Mouse (Mus musculus): Measurements from ENCODE around the gene Olfr57. TPM values are rescaled to one million over a fixed set of nuclear protein-coding genes. Genes with fewer than 3 reads are reported as not detected.
"Not testable (repeated sequence)": the region's sequence is repeated elsewhere in the genome, so short reads cannot be mapped to it uniquely, and the experiment has no call there.

Olfr57 gene
- polyA plus RNA-seq (2014; fragmentation: Nextera tagmentation; extraction: Ambion mirVana), result not detected in 2 replicates

- Histone ChIP-seq H3K9ac (ENCODE audit: low read length) (no peak within 1 kb of the TSS), H3K27me3 (replicated peaks; ENCODE audit: control insufficient read depth, insufficient read depth, low read length) (no peaks in the 10 kb centered on the region), H3K27ac (ENCODE audit: low read depth) (no peak within 1 kb of the TSS), H3K4me3 (ENCODE audit: low read depth, low read length) (no peak within 1 kb of the TSS), H3K36me3 (ENCODE audit: control insufficient read depth, insufficient read depth, low read length) (no peaks in the 10 kb centered on the region), H3K4me2 (ENCODE audit: low read length) (no peak within 1 kb of the TSS), H3K4me1 (replicated peaks; ENCODE audit: control insufficient read depth, insufficient read depth, low read length) (no peaks in the 10 kb centered on the region), H3K9me3 (ENCODE audit: control insufficient read depth, low read length) (no peaks in the 10 kb centered on the region)
- ATAC-seq (replicated peaks; ENCODE audit: low FRiP score, low TSS enrichment, low read depth) (no peak), DNase-seq (ENCODE audit: low spot score) (no peak)
Measured at GRCm38 (mm10) chr10:79028441-79028840, at the start of gene Olfr57. TSS of gene Olfr57 (plus strand) at chr10:79028741.

GRCm38 (mm10) chr10:78980750-78981149 lies 47.8 kb upstream of the Olfr57 start, which contains the start of gene Olfr1352:
TSS of gene Olfr1352 (plus strand) at chr10:78981050.
- Histone ChIP-seq H3K9me3 (ENCODE audit: control insufficient read depth, low read length) (no peaks in the 10 kb centered on the region), H3K4me3 (ENCODE audit: low read depth, low read length) (no peak within 1 kb of the TSS), H3K9ac (ENCODE audit: low read length) (no peak within 1 kb of the TSS), H3K27ac (ENCODE audit: low read depth) (no peak within 1 kb of the TSS), H3K36me3 (ENCODE audit: control insufficient read depth, insufficient read depth, low read length) (no peaks in the 10 kb centered on the region), H3K4me1 (replicated peaks; ENCODE audit: control insufficient read depth, insufficient read depth, low read length) (no peaks in the 10 kb centered on the region), H3K27me3 (replicated peaks; ENCODE audit: control insufficient read depth, insufficient read depth, low read length) (no peaks in the 10 kb centered on the region), H3K4me2 (ENCODE audit: low read length) (no peak within 1 kb of the TSS)
- no peak for ATAC-seq (replicated peaks; ENCODE audit: low FRiP score, low TSS enrichment, low read depth)
- no peak for DNase-seq (ENCODE audit: low spot score)

- H3K27ac ChIP-seq (ENCODE audit: low read depth), result no peak within 1 kb of the TSS
- no peaks in the 10 kb centered on the region for H3K9me3 ChIP-seq (ENCODE audit: control insufficient read depth, low read length)
- H3K4me3 ChIP-seq (ENCODE audit: low read depth, low read length), result no peak within 1 kb of the TSS
- no peaks in the 10 kb centered on the region for H3K27me3 ChIP-seq (replicated peaks; ENCODE audit: control insufficient read depth, insufficient read depth, low read length)
- WGBS, result 73% methylated on average over 1 of the region's 1 CpGs
- DNase-seq (ENCODE audit: low spot score), result no peak
- no peak for ATAC-seq (replicated peaks; ENCODE audit: low FRiP score, low TSS enrichment, low read depth)
- no peak within 1 kb of the TSS for H3K9ac ChIP-seq (ENCODE audit: low read length)
- no peaks in the 10 kb centered on the region for H3K4me1 ChIP-seq (replicated peaks; ENCODE audit: control insufficient read depth, insufficient read depth, low read length)
- H3K4me2 ChIP-seq (ENCODE audit: low read length), result no peak within 1 kb of the TSS
- no peaks in the 10 kb centered on the region for H3K36me3 ChIP-seq (ENCODE audit: control insufficient read depth, insufficient read depth, low read length)
Measured at GRCm38 (mm10) chr10:79012172-79012571, 16.4 kb upstream of the Olfr57 start, which contains the start of gene Olfr1351. TSS of gene Olfr1351 (plus strand) at chr10:79012472.

GRCm38 (mm10) chr10:79042457-79042856 lies 13.9 kb downstream of the Olfr57 start:
- H3K4me3 ChIP-seq (ENCODE audit: low read depth, low read length); H3K27me3 ChIP-seq (replicated peaks; ENCODE audit: control insufficient read depth, insufficient read depth, low read length); H3K27ac ChIP-seq (ENCODE audit: low read depth); DNase-seq (ENCODE audit: low spot score); ATAC-seq (replicated peaks; ENCODE audit: low FRiP score, low TSS enrichment, low read depth); H3K4me2 ChIP-seq (ENCODE audit: low read length); H3K9me3 ChIP-seq (ENCODE audit: control insufficient read depth, low read length); H3K4me1 ChIP-seq (replicated peaks; ENCODE audit: control insufficient read depth, insufficient read depth, low read length); H3K36me3 ChIP-seq (ENCODE audit: control insufficient read depth, insufficient read depth, low read length); H3K9ac ChIP-seq (ENCODE audit: low read length): not testable (repeated sequence)
- whole genome bisulfite sequencing, result 87% methylated on average over 2 of the region's 2 CpGs

GRCm38 (mm10) chr10:79057370-79057769 lies 28.8 kb downstream of the Olfr57 start:
- not testable (repeated sequence) for H3K27me3 ChIP-seq (replicated peaks; ENCODE audit: control insufficient read depth, insufficient read depth, low read length); H3K4me2 ChIP-seq (ENCODE audit: low read length); H3K9ac ChIP-seq (ENCODE audit: low read length); H3K4me1 ChIP-seq (replicated peaks; ENCODE audit: control insufficient read depth, insufficient read depth, low read length); ATAC-seq (replicated peaks; ENCODE audit: low FRiP score, low TSS enrichment, low read depth); DNase-seq (ENCODE audit: low spot score); H3K27ac ChIP-seq (ENCODE audit: low read depth); H3K36me3 ChIP-seq (ENCODE audit: control insufficient read depth, insufficient read depth, low read length); H3K4me3 ChIP-seq (ENCODE audit: low read depth, low read length)
- H3K9me3 ChIP-seq (ENCODE audit: control insufficient read depth, low read length), result peaks cover 11% of the 10 kb centered on the region
- WGBS, result 60% methylated on average over 3 of the region's 3 CpGs

Other genes starting within 250 kb of the Olfr57 start
- gene Slc1a6, start 248.2 kb upstream of the Olfr57 start, polyA plus RNA-seq (2014; fragmentation: Nextera tagmentation; extraction: Ambion mirVana), result 1.1 and 1.2 TPM in 2 replicates
- gene Olfr1356, start 176.6 kb upstream of the Olfr57 start, polyA plus RNA-seq (2014; fragmentation: Nextera tagmentation; extraction: Ambion mirVana), result not detected in 2 replicates
- not detected in 2 replicates for gene Olfr1355, start 153.2 kb upstream of the Olfr57 start, polyA plus RNA-seq (2014; fragmentation: Nextera tagmentation; extraction: Ambion mirVana)
- gene Olfr1354, start 115.6 kb upstream of the Olfr57 start, polyA plus RNA-seq (2014; fragmentation: Nextera tagmentation; extraction: Ambion mirVana), result not detected in 2 replicates
- gene Olfr8, start 78.1 kb upstream of the Olfr57 start, polyA plus RNA-seq (2014; fragmentation: Nextera tagmentation; extraction: Ambion mirVana), result not detected in 2 replicates
- gene Olfr1353, start 65.4 kb upstream of the Olfr57 start, polyA plus RNA-seq (2014; fragmentation: Nextera tagmentation; extraction: Ambion mirVana), result not detected in 2 replicates
- gene Olfr1352, start 47.7 kb upstream of the Olfr57 start, polyA plus RNA-seq (2014; fragmentation: Nextera tagmentation; extraction: Ambion mirVana), result not detected in 2 replicates
- gene Olfr1351, start 16.3 kb upstream of the Olfr57 start, polyA plus RNA-seq (2014; fragmentation: Nextera tagmentation; extraction: Ambion mirVana), result not detected in 2 replicates
- gene 2610008E11Rik, start 68.9 kb downstream of the Olfr57 start, polyA plus RNA-seq (2014; fragmentation: Nextera tagmentation; extraction: Ambion mirVana), result 27.2 and 32.8 TPM in 2 replicates
- not detected in 2 replicates for gene Vmn2r80, start 120.0 kb downstream of the Olfr57 start, polyA plus RNA-seq (2014; fragmentation: Nextera tagmentation; extraction: Ambion mirVana)
- gene Vmn2r81, start 219.0 kb downstream of the Olfr57 start, polyA plus RNA-seq (2014; fragmentation: Nextera tagmentation; extraction: Ambion mirVana), result not detected in 2 replicates